Mouse (Mus musculus) midbrain, embryonic 16.5 days (tissue): Measurements from ENCODE around the gene Prss12. TPM values are rescaled to one million over a fixed set of nuclear protein-coding genes. Genes with fewer than 3 reads are reported as not detected.

Experiments
- ATAC-seq: fragments of 200-750 bp; cut with Nextera tagmentation; 2 replicates; pipeline ENCODE4 v1.8.0; 2017; ENCODE audit warnings: moderate TSS enrichment
- H3K27ac ChIP-seq: fragments of 300-500 bp; sonication (generic); 2 replicates; pipeline ENCODE4 v1.5.1; 2014; ENCODE audit warnings: mild to moderate bottlenecking, low read length, mixed read lengths
- H3K27me3 ChIP-seq: fragments of 300-500 bp; sonication (generic); 2 replicates; pipeline ENCODE4 v1.6.1; 2014; ENCODE audit warnings: low read depth, low read length, mixed read lengths; ENCODE audit not compliant: control insufficient read depth, insufficient read depth
- H3K36me3 ChIP-seq: fragments of 300-500 bp; sonication (generic); 2 replicates; pipeline ENCODE4 v1.6.1; 2014; ENCODE audit warnings: mild to moderate bottlenecking, low read length, moderate library complexity, mixed read lengths; ENCODE audit not compliant: control insufficient read depth, insufficient read depth
- H3K4me1 ChIP-seq: fragments of 300-500 bp; sonication (generic); 2 replicates; pipeline ENCODE4 v1.6.1; 2014; ENCODE audit warnings: mild to moderate bottlenecking, low read length, mixed read lengths; ENCODE audit not compliant: control insufficient read depth, insufficient read depth
- H3K4me2 ChIP-seq: fragments of 300-500 bp; sonication (generic); 2 replicates; pipeline ENCODE4 v1.6.1; 2014; ENCODE audit warnings: mild to moderate bottlenecking, low read length, mixed read lengths
- H3K4me3 ChIP-seq: fragments of 300-500 bp; sonication (generic); 2 replicates; pipeline ENCODE4 v1.5.1; 2014; ENCODE audit warnings: low read depth, mild to moderate bottlenecking, low read length, moderate library complexity, mixed read lengths
- H3K9ac ChIP-seq: fragments of 300-500 bp; sonication (generic); 2 replicates; pipeline ENCODE4 v1.6.1; 2014; ENCODE audit warnings: low read depth, low read length, mixed read lengths
- H3K9me3 ChIP-seq: fragments of 300-500 bp; sonication (generic); replicated peaks from 2 replicates; pipeline ENCODE4 v1.6.1; 2014; ENCODE audit warnings: mild to moderate bottlenecking, low read length, mixed read lengths; ENCODE audit not compliant: control insufficient read depth, poor library complexity, severe bottlenecking
- WGBS: fragments of 180-500 bp; shearing (Covaris S2); extraction: QIAGEN DNeasy Blood & Tissue Kit; methylation state at CpG from one replicate; pipeline ENCODE4 v1.1.7; 2014; 5-methylcytosine and 5-hydroxymethylcytosine counted together
- polyA plus RNA-seq: library from polyadenylated mRNA; unstranded; fragments of >200 nt; fragmentation: Nextera tagmentation; extraction: Ambion mirVana; gene quantifications from 2 replicates; pipeline ENCODE4 v1.2.1, GENCODE M21; 2015

Prss12 gene
- polyA plus RNA-seq, 1 experiment from 2014 or later: 13.8 TPM

DNA sequence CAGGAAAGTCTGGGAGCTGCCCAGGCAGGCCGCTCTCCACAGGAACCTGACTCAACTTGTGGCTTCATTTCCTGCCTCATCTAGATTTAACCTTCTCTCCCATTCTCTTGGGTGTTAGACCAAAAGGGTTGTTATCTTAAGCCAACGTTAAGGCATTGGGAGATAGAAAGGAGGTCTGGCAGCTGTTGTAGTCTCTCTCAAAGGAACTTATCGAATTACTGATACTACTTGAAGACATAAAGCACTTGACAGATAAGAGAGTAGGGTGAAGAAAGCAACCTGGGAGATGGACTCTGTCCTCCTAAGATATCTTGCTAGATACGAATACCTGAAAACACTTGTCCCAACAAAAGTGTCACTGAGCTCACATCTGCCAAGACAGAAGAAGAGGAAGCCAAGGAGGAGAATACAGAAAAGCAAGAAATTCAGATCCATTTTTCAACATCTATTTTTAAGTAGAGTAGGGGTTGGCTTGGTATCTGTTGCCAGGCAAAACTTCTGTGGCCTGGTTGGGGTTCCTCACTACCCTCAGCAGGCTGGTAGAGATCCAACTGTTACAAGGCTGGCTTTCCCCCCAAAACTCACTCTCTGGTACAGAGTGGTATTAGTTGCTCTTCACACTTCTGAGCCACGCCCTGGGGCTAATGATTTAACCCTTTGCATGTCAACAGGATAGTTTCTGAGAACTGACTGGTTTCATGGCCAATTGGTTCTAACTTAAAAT, 14.6 kb upstream of the Prss12 start:
- Histone ChIP-seq H3K4me2 (no peak overlapping the region), H3K27me3 (no peaks in the 10 kb centered on the region), H3K4me3 (no peak overlapping the region), H3K4me1 (no peaks in the 10 kb centered on the region), H3K27ac (no peak overlapping the region), H3K36me3 (no peaks in the 10 kb centered on the region), H3K9ac (no peak overlapping the region), H3K9me3 (no peaks in the 10 kb centered on the region)
- 77% methylated on average over 5 of the region's 5 CpGs for WGBS
- no peak for ATAC-seq

DNA sequence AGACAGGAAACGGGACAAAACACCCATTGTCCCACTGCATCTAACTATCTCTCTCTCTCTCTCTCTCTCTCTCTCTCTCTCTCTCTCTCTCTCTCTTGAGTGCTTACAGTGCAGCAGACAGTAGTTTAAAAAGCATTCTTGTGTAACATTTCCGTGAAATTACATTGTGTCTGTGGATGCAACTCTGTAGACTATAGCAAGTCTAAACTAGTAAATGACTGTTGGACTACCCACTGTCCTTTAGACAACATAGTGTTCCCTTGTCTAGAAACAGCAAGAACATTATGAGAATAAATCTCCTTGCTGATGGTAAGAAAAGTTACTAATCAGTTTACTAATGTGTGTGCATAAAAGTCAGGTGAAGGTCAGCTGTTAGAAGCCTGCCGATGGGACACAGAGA, 13.4 kb upstream of the Prss12 start:
- Histone ChIP-seq H3K4me1 (no peaks in the 10 kb centered on the region), H3K4me2 (no peak overlapping the region), H3K36me3 (no peaks in the 10 kb centered on the region), H3K9ac (no peak overlapping the region), H3K27me3 (no peaks in the 10 kb centered on the region), H3K27ac (no peak overlapping the region), H3K4me3 (no peak overlapping the region), H3K9me3 (no peaks in the 10 kb centered on the region)
- WGBS: 90% methylated on average over 3 of the region's 3 CpGs
- ATAC-seq: no peak

DNA sequence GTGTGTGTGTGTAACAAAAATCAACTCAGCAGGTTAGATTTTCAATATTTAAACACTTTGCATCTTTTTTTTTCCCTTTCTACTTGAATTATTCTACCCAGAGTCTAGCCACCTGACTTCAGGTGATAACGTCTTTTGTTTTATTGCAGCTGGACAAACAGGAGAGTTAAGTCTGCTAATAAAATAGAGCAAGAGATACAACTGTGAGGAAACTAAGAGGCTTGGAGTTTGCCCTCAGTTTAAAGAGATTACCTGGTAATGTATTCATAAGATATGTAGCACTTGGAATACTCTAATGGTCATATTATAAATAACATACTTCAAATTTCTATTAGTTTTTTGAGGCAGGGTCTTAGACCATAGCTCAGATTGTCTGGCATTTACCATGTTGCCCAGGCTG, 9.1 kb upstream of the Prss12 start:
- ATAC-seq: no peak
- no peak overlapping the region for H3K9ac ChIP-seq
- H3K4me2 ChIP-seq: no peak overlapping the region
- H3K4me3 ChIP-seq: no peak overlapping the region
- no peaks in the 10 kb centered on the region for H3K27me3 ChIP-seq
- WGBS: 87% methylated on average over 1 of the region's 1 CpGs
- H3K27ac ChIP-seq: no peak overlapping the region
- H3K9me3 ChIP-seq: no peaks in the 10 kb centered on the region
- H3K4me1 ChIP-seq: no peaks in the 10 kb centered on the region
- H3K36me3 ChIP-seq: no peaks in the 10 kb centered on the region

DNA sequence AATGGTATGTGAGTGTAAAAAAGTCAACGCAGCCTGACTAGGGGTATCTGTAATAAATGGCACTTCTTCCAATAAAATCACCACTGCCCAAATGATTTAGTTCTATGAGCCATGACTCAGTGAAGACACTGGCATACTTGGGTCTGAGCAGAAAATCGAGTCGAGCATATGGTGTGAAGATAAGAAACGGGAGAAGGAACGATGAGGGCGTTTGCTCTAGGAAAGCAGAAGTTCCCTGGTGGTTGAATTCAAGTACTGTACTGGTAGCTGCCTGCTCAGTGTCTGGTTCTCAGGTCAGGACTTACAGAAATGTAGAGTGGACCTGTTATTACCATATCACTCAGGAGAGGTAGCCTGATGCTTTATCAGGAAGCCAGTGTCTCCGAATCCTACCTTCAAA, 6.2 kb upstream of the Prss12 start:
- no peaks in the 10 kb centered on the region for H3K9me3 ChIP-seq
- no peak overlapping the region for H3K27ac ChIP-seq
- ATAC-seq: no peak
- no peak overlapping the region for H3K9ac ChIP-seq
- 95% methylated on average over 7 of the region's 7 CpGs for WGBS
- H3K27me3 ChIP-seq: no peaks in the 10 kb centered on the region
- H3K4me1 ChIP-seq: no peaks in the 10 kb centered on the region
- H3K36me3 ChIP-seq: no peaks in the 10 kb centered on the region
- no peak overlapping the region for H3K4me2 ChIP-seq
- H3K4me3 ChIP-seq: no peak overlapping the region

DNA sequence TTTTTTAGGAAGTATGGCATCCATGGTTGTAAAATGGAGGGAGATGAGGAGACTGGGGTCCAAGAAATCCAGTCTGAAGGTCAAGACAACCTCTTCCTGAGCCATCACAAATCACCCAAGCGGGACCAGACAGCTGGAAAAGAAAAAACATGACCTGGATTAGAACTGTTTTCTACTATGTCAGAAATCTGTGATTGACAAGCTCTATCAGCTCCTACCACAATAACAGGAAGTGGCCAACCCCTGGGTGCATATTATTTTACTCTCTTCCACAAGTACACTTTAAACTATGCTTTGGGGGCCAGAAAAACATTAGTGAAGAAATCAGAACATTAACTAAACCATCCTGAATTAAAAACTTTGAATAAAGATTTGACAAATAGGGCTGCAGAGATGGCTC, 2.2 kb upstream of the Prss12 start:
- H3K36me3 ChIP-seq: no peaks in the 10 kb centered on the region
- H3K27me3 ChIP-seq: no peaks in the 10 kb centered on the region
- 90% methylated on average over 1 of the region's 1 CpGs for WGBS
- H3K4me3 ChIP-seq: no peak overlapping the region
- no peak overlapping the region for H3K4me2 ChIP-seq
- H3K4me1 ChIP-seq: peaks cover 8% of the 10 kb centered on the region; the same call in 1 of the 2 replicates
- H3K9ac ChIP-seq: no peak overlapping the region
- ATAC-seq: no peak
- H3K9me3 ChIP-seq: no peaks in the 10 kb centered on the region
- H3K27ac ChIP-seq: no peak overlapping the region

DNA sequence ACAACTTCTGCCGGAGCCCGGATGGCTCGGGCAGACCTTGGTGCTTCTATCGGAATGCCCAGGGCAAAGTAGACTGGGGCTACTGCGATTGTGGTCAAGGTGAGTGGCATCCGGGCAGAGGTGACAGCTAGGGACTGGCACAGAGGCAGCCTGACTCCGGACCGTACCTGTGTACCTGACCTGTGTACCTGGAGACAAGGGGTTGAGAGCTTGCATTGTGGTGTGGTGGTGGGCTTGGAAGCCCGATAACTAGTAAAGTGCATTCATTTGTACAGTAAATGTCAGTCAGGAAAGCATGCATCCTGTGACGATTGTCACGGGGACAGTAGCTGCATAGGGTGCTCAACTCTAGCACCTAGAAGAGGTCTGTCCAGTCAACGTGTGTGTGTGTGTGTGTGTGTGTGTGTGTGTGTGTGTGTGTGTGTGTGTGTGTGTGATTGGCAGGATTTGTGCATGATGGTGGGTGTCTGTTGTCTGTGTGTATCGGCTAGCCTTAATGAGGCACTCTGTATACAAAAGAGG, 886 bp downstream of the Prss12 start:
- Histone ChIP-seq H3K4me2 (peak overlapping the region; percentile 100), H3K9me3 (0 out of 2 replicates have a peak, but pooled peaks cover 3% of the 10 kb centered on the region), H3K9ac (peak overlapping the region; percentile 83), H3K4me3 (peak overlapping the region; percentile 91), H3K27ac (peak overlapping the region; percentile 38; the same call in 1 of the 2 replicates), H3K27me3 (no peaks in the 10 kb centered on the region), H3K4me1 (peaks cover 8% of the 10 kb centered on the region; the same call in 1 of the 2 replicates), H3K36me3 (no peaks in the 10 kb centered on the region)
- peak; percentile 69 for ATAC-seq
- WGBS: 5% methylated on average over 13 of the region's 13 CpGs

DNA sequence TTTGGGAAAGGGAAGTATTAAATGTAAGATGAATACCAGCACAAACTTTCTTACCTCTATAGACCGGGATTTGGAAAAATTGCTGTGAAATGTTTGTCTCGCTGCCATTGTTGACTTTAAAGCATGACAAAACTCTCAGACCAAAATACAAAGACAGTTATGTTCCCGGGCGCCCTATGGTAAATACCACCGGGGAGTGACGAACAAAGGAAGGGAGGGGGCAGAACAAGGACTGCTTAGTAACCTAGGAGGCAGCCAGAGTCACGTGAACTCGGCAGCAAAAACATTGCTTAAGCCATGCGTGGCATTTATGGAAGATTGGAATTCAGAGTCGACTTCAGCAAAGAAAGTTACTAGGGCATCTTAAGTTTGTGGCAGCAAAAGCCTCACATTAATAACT, 1.4 kb downstream of the Prss12 start:
- Histone ChIP-seq H3K9me3 (0 out of 2 replicates have a peak, but pooled peaks cover 3% of the 10 kb centered on the region), H3K36me3 (no peaks in the 10 kb centered on the region), H3K9ac (no peak overlapping the region), H3K27me3 (no peaks in the 10 kb centered on the region), H3K4me1 (peaks cover 8% of the 10 kb centered on the region; the same call in 1 of the 2 replicates), H3K4me3 (peak overlapping the region; percentile 91), H3K4me2 (peak overlapping the region; percentile 100), H3K27ac (no peak overlapping the region)
- ATAC-seq: no peak
- 1% methylated on average over 10 of the region's 10 CpGs for WGBS

DNA sequence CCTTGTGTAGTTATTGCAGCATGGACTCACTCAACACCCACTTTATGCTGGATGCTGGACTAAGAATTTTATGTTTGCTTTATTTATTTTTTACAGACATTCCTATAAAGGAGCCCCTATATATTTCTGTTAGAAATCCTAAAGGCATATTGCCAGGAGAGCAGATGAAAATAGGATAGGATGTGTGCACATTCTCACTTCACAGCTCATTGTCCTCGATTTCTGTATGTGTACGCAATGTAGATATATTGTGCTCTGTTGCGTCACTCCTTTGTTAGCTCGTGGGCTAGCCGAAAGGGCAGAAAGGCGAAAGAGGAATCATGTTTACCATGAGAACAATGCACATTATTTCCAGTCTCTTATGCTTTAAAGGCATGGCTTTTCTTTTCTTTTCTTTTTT, 3.4 kb downstream of the Prss12 start:
- 55% methylated on average over 6 of the region's 6 CpGs for WGBS
- Histone ChIP-seq H3K4me2 (no peak overlapping the region), H3K4me3 (no peak overlapping the region), H3K27me3 (no peaks in the 10 kb centered on the region), H3K36me3 (no peaks in the 10 kb centered on the region), H3K27ac (no peak overlapping the region), H3K9me3 (0 out of 2 replicates have a peak, but pooled peaks cover 3% of the 10 kb centered on the region), H3K9ac (no peak overlapping the region), H3K4me1 (peaks cover 8% of the 10 kb centered on the region; the same call in 1 of the 2 replicates)
- ATAC-seq: no peak

DNA sequence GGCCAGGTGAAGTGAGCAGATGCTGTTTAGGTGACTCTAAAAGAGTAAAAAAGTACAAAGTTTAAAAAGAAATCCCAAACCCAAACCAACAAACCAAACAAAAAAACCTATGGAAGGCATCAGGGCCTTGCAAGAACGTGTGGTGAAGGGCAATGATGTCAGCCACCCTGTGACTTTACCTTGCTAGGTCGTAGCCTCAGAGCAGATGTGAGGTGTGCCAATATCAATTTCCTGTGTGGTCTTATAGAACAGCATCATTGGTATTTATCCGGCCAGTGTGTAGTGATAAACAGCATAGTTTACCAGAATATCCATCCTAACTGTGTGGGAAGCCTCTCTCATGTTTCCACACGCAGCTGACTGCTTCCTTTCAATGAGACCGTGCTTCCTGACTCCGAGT, 6.2 kb downstream of the Prss12 start:
- no peak overlapping the region for H3K4me3 ChIP-seq
- H3K36me3 ChIP-seq: no peaks in the 10 kb centered on the region
- H3K4me1 ChIP-seq: peaks cover 3% of the 10 kb centered on the region; the same call in 1 of the 2 replicates
- 74% methylated on average over 6 of the region's 6 CpGs for WGBS
- no peaks in the 10 kb centered on the region for H3K27me3 ChIP-seq
- ATAC-seq: no peak
- H3K27ac ChIP-seq: no peak overlapping the region
- no peak overlapping the region for H3K4me2 ChIP-seq
- H3K9me3 ChIP-seq: 0 out of 2 replicates have a peak, but pooled peaks cover 3% of the 10 kb centered on the region
- H3K9ac ChIP-seq: no peak overlapping the region
